Mouse (Mus musculus) layer of hippocampus, postnatal 36 days (tissue): ENCODE measurements around the gene Pklr. TPM values are rescaled to one million over a fixed set of nuclear protein-coding genes. Genes with fewer than 3 reads are reported as not detected.

ENCODE experiments used
- DNase-seq, 2 experiments: peaks; one replicate each; pipeline ENCODE4 v3.0.0; 2022
- total RNA-seq, 2 experiments: library from RNA; stranded (reverse); gene quantifications; 2 replicates each; pipeline ENCODE4 v1.2.3; 2021

Gene Pklr
- total RNA-seq, 2 experiments from 2014 or later, result not detected

DNA sequence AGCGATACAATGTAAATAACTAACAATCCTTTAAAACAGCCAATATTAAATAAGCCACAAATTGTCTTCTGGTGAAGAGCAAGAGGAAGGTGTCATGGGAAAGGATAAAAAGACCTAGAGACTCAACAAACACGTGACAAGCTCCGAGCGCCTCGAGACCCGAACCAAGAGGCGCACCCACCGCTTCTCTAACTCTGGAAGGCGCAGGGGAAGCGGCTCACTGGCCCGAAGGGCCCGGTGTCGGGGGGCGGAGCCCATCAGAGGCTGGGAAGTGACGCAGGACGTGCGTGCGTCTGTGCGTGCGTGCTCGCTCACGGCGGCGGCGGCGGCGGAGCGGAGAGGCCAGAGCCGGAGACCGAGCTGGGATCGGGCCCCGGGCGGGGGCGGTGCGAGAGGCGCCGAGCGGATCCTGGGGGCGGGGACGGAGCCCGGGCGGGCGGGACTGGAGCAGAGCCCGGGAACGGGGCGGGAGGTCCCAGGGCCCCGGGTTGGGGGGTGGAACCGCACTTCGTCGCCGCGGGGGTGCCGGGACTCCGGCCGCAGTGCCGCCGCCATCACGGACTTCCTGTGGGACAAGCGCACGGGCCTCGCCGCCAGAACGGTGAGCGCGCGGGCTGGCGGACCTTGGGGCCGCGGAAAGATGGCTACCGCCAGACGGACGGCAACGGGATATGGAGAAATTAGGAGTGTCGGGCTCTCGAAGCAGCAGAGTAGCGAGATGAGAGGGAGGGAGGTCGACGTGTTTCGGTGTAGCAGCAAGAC is 28.7 kb downstream of the Pklr start, which contains the start of gene Clk2:
Clk2 (plus strand) TSS at position 290 of the 762 bp plus-strand sequence.
- DNase-seq, result peak; percentile 93

DNA sequence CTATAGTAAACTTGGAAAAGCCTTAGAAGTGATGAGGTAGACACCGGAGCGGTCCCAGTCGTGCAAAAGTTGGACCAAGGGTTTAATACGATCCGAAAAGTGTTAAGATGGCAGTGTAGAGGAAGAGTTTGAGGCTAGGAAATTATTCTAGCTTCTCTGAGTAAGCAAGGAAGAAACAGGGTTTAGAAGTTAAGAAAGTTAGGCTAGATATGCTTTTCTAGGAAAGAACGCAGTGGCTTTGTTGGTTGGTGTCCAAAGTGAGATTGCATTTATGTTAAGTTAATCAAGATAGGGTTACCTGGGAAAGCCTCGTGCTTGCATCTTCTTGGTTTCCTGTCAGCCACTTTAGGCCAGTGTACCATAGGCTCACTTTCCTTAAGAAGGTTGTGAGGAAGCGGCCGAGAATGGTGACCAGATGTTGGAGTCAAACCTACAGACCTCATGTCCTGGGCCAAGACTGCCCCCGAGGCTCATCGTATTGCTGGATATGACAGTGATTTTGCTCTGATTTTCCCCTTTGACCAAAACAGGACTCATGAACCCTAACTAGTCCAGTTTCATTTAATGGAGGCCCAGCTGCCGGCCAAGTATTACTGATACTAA is 29.4 kb downstream of the Pklr start:
- DNase-seq, result no peak

DNA sequence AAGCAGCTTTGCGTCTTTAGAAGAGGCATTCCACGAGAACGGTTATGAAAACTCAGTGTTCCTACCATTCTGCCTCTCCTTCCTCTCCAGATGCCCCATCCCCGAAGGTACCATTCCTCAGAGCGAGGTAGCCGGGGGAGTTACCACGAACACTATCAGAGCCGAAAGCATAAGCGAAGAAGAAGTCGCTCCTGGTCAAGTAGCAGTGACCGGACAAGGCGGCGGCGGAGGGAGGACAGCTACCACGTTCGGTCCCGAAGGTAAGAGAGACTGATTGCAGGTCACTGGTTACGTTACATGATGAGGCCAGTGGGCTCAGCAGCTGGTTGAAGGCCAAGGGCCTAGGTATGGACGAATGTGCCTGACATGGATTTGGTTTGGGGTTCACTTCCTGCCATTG is 31.0 kb downstream of the Pklr start:
- no peak for DNase-seq

DNA sequence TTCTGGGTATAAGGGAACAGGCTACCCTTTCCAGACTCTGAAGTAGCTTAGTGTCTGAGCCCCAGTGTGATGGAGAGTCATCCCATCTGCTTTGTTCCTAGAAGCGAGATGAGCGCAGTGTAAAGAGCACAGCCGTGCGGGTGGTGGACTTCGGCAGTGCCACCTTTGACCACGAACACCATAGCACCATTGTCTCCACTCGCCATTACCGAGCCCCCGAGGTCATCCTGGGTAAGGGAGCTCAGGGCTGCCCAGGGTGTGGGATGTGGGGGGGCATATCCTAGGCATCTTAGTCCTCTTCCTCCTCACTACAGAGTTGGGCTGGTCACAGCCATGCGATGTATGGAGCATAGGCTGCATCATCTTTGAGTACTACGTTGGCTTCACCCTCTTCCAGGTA is 38.9 kb downstream of the Pklr start:
- DNase-seq, result no peak

DNA sequence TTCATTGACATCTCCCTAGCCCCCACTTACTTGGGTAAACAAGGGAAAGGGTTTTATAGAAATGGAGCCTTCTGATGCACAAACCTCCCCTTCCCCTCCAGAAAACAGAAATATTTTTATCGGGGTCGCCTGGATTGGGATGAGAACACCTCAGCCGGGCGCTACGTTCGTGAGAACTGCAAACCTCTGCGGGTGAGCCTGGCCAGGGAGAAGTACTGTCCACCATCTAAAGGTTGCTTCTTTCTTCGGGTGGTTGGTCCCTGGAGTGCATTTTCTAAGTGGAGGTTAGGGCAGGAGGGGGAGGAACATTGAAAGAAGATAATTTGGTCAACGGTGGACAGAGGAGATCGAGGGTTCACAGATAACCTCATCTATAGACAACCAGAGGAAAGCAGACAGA is 39.6 kb downstream of the Pklr start:
- DNase-seq, result no peak

DNA sequence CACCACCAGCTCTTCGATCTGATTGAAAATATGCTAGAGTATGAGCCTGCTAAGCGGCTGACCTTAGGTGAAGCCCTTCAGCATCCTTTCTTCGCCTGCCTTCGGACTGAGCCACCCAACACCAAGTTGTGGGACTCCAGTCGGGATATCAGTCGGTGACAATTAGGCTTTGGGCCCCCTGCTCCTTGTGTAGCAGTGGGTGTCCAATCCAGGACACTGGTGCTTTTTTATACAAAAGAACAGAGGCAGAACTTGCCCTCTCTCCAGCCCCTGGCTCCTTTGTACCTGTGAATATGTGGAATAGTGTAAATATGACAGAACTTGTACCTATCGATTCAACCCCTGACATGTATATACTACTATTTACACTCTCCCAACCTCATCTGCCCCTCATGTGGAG is 40.5 kb downstream of the Pklr start:
- DNase-seq, result no peak

DNA sequence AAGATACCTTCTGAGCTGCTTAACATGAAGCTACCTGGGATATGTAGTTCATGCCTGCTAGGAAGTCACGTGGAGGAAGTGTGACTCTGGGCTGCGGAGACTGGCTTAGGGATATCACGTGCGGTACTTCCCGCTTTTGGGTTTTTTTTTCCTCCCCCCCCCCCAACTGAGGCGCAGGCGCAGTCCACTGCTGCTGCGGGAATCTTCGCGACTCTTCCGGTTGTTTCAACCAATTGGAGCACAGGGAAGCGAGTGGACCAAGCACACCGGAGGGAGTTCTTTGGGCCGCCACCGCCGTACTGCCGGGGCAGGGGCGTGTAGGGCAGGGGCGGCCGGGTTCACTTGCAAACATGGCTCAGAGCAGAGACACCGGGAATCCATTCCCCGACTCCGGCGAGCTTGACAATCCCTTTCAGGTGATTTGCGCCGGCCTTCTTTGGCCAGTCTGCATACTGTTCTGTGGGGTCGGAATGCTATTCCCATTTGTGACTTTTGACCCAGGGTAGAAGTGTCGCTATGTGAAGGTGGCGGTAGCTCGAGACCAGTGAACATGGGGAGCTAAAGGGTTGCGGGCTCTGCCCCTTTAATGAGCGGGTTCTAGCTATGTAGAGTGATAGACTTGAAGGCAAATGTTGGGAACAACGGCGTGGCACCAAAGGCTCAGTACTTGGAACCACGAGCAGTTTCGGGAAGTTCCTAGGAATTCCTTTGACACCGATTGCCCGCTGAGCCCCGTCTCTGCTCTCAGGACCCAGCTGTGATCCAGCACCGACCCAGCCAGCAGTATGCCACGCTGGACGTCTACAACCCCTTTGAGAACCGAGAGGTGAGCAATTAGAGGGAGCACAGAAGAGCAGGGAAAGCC is 41.5 kb downstream of the Pklr start, which contains the start of gene Scamp3:
Scamp3 (plus strand) TSS at position 232 of the 865 bp plus-strand sequence.
- peak; percentile 81 to 84 for DNase-seq

DNA sequence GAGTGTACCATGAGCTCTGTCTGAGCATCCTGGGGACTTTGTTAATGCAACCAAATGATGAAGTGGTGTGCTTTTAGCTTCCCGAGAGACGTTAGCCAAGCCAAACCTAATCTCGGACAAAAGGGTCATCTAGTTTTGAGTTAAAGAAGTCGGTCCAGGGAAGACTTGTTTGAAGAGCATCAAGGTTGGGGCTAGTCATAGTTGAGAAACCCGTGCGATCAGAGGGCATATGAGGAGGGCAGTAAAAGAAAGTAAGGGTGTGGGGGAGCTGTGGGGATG is 42.1 kb downstream of the Pklr start:
- no peak for DNase-seq

DNA sequence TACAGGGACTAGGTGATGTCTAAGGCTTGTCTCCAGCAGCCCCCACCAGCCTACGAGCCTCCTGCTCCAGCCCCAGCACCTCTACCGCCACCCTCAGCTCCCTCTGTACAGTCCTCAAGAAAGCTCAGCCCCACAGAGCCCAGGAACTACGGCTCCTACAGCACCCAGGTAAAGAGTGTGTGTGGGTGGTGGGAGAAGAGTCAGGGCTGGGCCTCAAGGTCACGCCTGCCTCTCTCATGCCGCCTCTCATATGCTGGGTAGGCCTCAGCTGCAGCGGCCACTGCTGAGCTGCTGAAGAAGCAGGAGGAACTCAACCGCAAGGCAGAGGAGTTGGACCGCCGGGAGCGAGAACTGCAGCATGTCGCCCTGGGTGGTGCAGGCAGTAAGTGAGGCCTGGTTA is 43.1 kb downstream of the Pklr start:
- no peak for DNase-seq

DNA sequence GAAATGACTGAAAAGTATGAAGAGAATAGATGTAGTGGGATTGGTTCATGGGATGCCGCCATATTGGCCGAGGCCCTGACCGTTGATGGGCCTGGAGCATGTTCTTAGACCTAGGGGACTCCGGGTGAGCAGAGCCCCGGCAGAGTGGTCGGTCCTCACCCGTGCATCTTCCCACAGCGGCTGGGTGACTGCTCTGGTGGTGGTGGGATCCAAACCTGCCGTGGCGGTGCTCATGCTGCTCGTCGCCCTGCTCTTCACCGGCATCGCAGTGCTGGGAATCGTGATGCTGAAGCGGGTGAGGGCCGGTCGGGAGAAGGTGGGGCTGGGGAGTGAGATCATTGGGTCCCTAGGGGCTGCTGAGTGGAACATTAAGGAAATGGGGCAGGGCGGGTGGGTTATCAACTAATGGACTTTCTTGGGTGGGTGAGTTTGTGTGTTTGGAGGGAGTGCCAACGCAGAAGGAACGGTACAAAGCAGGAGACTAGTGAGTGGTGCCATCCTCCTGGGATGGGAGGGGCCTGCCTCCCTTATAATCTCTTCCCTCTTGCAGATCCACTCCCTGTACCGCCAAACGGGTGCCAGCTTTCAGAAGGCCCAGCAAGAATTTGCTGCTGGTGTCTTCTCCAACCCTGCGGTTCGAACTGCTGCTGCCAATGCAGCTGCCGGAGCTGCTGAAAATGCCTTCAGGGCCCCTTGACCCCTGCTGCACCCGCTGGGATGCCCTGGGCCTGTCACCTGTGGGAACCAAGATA is 46.0 kb downstream of the Pklr start:
- no peak for DNase-seq

DNA sequence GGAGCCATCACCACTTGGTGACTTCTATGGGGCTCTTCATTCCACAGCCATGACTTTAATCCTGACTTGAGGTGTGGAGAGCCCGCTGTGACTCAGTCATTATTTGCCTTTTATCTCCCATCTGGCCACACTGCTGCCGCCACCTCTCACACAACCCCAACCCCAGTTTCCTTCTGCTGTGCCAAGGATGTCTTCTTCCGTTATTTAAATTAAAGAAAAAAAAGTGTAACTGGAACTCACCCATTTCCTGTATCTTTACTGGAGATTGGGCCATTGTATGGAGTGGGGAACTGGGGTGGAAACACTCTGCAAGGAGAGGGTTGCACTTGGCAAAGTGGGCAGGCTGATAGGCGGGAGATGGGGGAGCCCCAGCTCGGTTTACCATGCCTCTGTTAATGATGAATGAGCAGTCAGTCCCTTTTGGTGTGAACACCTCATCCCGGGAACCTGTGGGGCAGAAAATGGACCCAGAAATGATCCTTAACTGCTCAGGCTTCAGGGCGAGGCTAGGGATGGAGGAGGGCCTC is 46.7 kb downstream of the Pklr start:
- no peak for DNase-seq

DNA sequence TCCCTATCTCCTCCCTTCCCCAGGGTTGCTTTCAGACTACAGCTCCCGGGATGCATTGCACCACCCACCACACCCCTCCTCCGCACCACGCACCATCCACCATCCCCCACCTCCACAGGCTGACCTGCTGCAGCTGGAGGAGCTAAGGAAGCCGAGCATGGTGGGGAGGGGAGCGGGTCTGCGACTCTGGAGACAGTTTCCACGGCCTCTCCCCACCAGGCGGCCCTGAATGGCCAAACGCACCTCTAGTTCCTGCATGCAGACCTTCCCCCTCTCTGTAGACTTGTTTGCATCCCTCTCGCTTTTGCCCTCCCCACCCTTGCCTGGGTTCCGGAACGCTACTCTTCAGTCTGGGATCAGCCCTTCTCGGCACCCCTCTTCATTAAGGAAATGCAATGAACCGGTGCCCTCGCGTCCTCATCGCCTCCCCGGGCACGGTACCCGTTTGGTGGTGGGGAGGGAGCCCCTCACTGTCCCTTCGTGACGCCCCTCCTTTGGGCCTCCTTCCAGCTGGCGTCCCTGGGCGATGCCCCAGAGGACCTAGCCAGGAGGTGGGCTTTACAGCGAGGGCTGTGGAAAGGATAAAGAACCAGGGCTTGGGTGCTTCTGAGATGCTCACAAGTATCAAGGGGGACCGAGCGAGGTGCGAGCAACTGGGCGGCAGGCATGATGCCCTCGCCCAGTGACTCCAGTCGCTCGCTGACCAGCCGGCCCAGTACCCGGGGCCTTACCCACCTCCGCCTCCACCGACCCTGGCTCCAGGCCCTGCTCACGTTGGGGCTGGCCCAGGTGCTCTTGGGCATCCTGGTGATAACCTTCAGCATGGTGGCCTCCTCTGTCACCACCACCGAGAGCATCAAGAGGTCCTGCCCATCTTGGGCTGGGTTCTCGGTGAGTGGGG is 47.4 kb downstream of the Pklr start, which contains the start of gene Fam189b:
Fam189b (plus strand) TSS at position 86 of the 901 bp plus-strand sequence.
- peak; percentile 93 to 94 for DNase-seq

DNA sequence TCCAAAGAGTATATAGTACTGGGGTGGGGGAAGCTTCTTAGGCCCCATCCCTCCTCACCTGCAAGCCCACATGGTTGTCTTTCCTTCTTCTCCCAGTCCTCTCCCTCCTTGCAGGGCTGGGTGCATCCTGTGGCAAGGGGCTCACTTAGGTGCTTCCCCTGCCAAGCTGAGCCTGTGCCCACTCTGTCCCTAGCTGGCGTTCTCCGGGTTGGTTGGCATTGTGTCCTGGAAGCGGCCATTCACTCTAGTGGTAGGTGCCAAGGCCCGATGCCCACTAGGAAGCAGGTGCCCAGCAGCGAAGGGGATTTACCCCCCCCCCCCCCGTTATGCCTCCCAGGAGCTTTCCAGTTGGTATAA is 48.0 kb downstream of the Pklr start:
- DNase-seq, result peak in 1 of 2 experiments; percentile 44

DNA sequence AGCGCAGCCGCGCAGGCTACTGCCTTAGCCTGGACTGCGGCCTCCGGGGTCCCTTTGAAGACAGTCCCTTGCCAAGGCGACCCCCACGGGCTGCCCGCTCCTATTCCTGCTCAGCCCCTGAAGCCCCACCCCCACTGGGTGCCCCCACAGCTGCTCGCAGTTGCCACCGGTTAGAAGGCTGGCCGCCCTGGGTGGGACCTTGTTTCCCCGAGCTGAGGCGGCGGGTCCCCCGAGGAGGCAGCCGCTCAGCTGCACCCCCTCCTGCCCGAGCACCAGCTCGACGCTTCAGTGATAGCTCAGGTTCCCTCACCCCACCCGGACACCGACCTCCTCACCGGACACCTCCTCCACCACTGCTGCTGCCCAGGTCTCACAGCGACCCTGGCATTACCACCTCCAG is 51.3 kb downstream of the Pklr start:
- no peak for DNase-seq

DNA sequence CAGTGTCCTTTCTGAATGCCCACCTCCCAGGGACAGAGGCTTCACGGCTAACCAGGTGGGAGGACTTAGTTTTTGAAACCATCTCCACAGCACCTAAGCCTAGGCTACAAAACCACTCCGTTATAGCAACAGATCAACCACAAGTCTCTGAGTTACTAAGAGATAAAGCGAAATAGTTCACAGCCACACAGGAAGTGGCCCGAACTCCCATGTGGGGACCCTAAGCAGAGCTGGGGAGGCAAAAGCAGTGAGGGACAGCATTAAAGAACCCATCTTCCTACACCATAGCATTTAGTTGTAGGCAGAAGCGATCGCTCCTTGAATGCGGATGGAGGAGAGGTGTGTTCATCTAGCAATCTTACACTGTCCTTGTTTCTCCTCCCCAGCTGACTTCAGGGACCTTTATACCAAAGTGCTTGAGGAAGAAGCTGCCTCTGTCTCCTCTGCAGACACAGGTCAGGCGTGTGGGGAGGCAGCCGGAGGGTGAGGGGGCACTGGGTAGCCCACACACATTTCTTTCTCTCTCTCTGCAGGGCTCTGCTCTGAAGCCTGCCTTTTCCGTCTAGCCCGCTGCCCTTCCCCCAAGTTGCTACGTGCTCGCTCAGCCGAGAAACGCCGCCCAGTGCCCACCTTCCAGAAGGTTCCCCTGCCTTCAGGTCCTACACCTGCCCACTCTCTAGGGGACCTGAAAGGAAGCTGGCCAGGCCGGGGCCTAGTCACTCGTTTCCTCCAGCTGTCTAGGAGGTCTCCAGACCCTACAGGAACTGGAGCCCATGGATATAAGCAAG is 51.9 kb downstream of the Pklr start:
- no peak for DNase-seq

DNA sequence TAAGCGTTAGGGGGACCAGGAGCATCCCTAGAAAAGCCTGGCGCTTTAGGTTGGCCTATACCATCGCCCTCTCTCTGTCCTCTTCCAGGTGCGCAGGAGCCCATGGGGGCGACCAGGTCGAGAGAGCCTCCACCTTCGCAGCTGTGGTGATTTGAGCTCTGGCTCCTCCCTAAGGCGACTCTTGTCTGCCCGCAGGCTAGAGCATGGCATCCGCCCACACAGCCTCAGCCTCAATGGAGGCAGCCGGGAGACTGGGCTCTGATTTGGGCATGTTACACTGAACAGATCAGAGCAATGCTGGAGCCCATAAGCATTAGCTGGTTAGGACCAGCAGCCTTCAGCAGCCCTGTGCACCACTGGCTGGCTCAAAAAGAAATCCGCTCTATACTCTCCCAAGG is 52.5 kb downstream of the Pklr start:
- DNase-seq, result no peak

DNA sequence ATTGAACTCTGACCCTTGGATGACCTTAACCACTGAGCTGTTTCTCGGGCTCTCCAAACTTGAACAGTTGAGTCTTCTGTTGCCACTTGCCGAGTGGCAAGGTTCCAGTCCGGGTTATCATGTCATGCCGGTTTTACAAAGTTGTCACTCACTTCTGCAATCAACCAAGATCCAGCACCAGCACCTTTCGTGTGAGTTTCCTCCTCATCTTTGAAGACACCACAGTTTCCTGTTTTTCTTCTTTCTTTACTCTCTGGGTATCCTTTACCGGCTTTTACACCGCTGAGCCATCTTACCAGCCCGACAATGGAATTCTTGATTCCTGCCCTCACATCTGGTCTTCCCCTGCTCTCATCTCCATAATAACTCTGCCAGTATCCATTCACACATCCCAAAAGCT is 54.5 kb downstream of the Pklr start:
- no peak for DNase-seq

DNA sequence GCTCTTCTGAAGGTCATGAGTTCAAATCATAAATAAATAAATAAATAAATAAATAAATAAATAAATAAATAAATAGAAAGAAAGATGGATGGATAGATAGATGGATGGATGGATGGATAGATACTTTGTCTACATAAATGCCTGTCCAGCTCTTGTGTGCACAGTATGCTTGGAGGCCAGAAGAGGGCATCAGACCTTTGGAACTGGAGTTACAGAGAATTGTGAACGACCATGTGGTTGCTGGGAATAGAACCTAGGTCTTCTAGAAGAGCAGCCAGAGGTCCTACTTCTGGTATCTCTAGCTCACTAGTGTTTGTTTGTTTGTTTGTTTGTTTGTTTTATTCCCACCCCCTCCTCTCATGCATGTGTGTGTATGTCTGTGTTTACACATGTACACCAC is 57.4 kb downstream of the Pklr start:
- no peak for DNase-seq

DNA sequence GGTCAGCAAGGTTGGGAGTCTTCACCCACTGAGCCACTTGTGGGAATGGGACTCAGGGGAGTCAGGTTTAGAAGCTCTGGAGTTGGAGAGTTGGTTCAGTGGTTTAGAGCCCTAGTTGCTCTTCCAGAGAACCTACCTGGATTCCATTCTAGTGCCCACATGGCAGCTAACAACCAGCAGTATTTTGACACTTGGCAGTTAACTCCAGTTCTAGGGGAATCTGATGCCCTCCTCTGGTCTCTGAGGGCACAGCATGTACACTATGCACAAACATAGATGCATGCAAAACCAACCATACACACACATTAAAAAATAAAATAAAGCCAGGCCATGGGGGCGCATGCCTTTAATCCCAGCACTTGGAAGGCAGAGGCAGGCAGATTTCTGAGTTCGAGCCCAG is 57.9 kb downstream of the Pklr start:
- no peak for DNase-seq
